Mouse (Mus musculus) myocyte (in vitro differentiated cells): ENCODE measurements around the gene Arhgef28. TPM values are rescaled to one million over a fixed set of nuclear protein-coding genes. Genes with fewer than 3 reads are reported as not detected.

ENCODE experiments used
- H3K27me3 ChIP-seq: one replicate; pipeline ENCODE4 v1.6.1; 2011; ENCODE audit not compliant: control insufficient read depth, insufficient read depth, insufficient read length
- H3K36me3 ChIP-seq: one replicate; pipeline ENCODE4 v1.6.1; 2011; ENCODE audit not compliant: control insufficient read depth, insufficient read depth
- H3K4me2 ChIP-seq: one replicate; pipeline ENCODE4 v1.6.1; 2011; ENCODE audit warnings: low read depth, control low read depth
- H3K4me3 ChIP-seq: one replicate; pipeline ENCODE4 v1.5.1; 2011; ENCODE audit warnings: mild to moderate bottlenecking, control low read depth, moderate library complexity
- H3K79me2 ChIP-seq: one replicate; pipeline ENCODE4 v1.6.1; 2011; ENCODE audit not compliant: control insufficient read depth, insufficient read depth
- H3ac ChIP-seq: one replicate; pipeline ENCODE4 v1.6.1; 2011; ENCODE audit not compliant: control insufficient read depth, insufficient read length
- CEBPB ChIP-seq: IDR thresholded peaks from 2 replicates; pipeline ENCODE4 v1.6.1; 2011; ENCODE audit warnings: mild to moderate bottlenecking, moderate library complexity; ENCODE audit not compliant: poor library complexity, insufficient read depth, severe bottlenecking
- E2F4 ChIP-seq: IDR thresholded peaks from one replicate; pipeline ENCODE4 v1.6.1; 2011; ENCODE audit warnings: mild to moderate bottlenecking, control low read depth, moderate library complexity; ENCODE audit not compliant: insufficient read depth
- MAX ChIP-seq: IDR thresholded peaks from one replicate; pipeline ENCODE4 v1.6.1; 2011; ENCODE audit warnings: low read depth, mild to moderate bottlenecking, control low read depth
- MYOD1 ChIP-seq, 3 experiments: IDR thresholded peaks; one replicate each; pipeline ENCODE4 v1.6.1; 2011; ENCODE audit warnings: control low read depth in 2 of 3, low read depth in 2 of 3, mild to moderate bottlenecking in 2 of 3, moderate library complexity in 1 of 3; ENCODE audit not compliant: insufficient read length in 2 of 3, control insufficient read depth in 1 of 3
- MYOG ChIP-seq, 3 experiments: IDR thresholded peaks; one replicate each; pipeline ENCODE4 v1.6.1; 2011; ENCODE audit warnings: control low read depth in 2 of 3, low read depth in 2 of 3, mild to moderate bottlenecking in 2 of 3; ENCODE audit not compliant: insufficient read length in 2 of 3, control insufficient read depth in 1 of 3, insufficient read depth in 1 of 3
- POLR2A ChIP-seq: IDR thresholded peaks from one replicate; pipeline ENCODE4 v1.6.1; 2011; ENCODE audit warnings: low read depth, mild to moderate bottlenecking, control low read depth, moderate library complexity; ENCODE audit not compliant: insufficient read length
- POLR2AphosphoS2 ChIP-seq: IDR thresholded peaks from one replicate; pipeline ENCODE4 v1.6.1; 2011; ENCODE audit warnings: low read depth, control low read depth; ENCODE audit not compliant: insufficient read length
- REST ChIP-seq: IDR thresholded peaks from one replicate; pipeline ENCODE4 v1.6.1; 2011; ENCODE audit warnings: mild to moderate bottlenecking, control low read depth, moderate library complexity; ENCODE audit not compliant: insufficient read depth, insufficient read length
- SRF ChIP-seq: IDR thresholded peaks from one replicate; pipeline ENCODE4 v1.6.1; 2011; ENCODE audit warnings: low read depth; ENCODE audit not compliant: control insufficient read depth, insufficient read length
- TCF12 ChIP-seq: IDR thresholded peaks from one replicate; pipeline ENCODE4 v1.6.1; 2011; ENCODE audit warnings: mild to moderate bottlenecking, control low read depth; ENCODE audit not compliant: poor library complexity, insufficient read depth, severe bottlenecking
- TCF3 ChIP-seq: IDR thresholded peaks from one replicate; pipeline ENCODE4 v1.6.1; 2011; ENCODE audit warnings: low read depth, control low read depth; ENCODE audit not compliant: insufficient read length
- USF1 ChIP-seq: IDR thresholded peaks from one replicate; pipeline ENCODE4 v1.6.1; 2011; ENCODE audit warnings: low read depth, mild to moderate bottlenecking, control low read depth, moderate library complexity
- polyA plus RNA-seq: library from polyadenylated mRNA; unstranded; fragments of >200 nt; fragmentation: generic; extraction: Trizol; gene quantifications from one replicate; pipeline ENCODE4 v1.2.1, GENCODE M21; 2012; ENCODE audit warnings: missing spikeins

Arhgef28 gene
- polyA plus RNA-seq, 1 experiment, result 0.76 TPM

DNA sequence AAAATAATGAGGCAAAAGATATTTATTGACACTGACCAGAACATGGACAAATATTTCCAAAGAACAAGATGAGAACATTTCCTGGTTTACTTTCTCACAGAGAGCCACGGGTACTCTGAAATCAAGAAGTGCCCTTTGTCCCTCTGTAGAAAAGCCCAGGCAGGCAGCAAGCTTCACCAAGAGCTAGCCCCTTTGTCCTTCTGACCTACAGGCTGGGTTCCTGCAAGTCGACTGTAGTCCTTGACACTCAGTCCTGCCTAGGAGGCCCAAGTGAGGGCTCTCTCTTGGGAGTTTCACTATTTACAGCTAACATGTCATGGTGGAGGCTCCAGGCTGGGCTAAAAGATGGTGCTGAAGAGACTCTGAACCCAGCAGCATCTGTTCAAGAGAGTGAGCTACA lies 307.6 kb downstream of the Arhgef28 start:
- Histone ChIP-seq H3K36me3 (no peaks in the 10 kb centered on the region), H3K79me2 (no peaks in the 10 kb centered on the region), H3ac (no peak overlapping the region), H3K27me3 (no peaks in the 10 kb centered on the region), H3K4me3 (no peak overlapping the region), H3K4me2 (no peak overlapping the region)
- TF ChIP-seq POLR2AphosphoS2 (no peak), E2F4 (no peak), SRF (no peak), MYOD1 (IDR thresholded peaks at IDR 0.05; ENCODE audit: control insufficient read depth in 1 of 3, insufficient read length in 2 of 3, low read depth in 2 of 3) (no peak), CEBPB (no peak), POLR2A (no peak), REST (no peak), MAX (no peak), USF1 (no peak), MYOG (IDR thresholded peaks at IDR 0.05; ENCODE audit: control insufficient read depth in 1 of 3, insufficient read depth in 1 of 3, insufficient read length in 2 of 3, low read depth in 2 of 3) (no peak), TCF12 (no peak), TCF3 (no peak)

DNA sequence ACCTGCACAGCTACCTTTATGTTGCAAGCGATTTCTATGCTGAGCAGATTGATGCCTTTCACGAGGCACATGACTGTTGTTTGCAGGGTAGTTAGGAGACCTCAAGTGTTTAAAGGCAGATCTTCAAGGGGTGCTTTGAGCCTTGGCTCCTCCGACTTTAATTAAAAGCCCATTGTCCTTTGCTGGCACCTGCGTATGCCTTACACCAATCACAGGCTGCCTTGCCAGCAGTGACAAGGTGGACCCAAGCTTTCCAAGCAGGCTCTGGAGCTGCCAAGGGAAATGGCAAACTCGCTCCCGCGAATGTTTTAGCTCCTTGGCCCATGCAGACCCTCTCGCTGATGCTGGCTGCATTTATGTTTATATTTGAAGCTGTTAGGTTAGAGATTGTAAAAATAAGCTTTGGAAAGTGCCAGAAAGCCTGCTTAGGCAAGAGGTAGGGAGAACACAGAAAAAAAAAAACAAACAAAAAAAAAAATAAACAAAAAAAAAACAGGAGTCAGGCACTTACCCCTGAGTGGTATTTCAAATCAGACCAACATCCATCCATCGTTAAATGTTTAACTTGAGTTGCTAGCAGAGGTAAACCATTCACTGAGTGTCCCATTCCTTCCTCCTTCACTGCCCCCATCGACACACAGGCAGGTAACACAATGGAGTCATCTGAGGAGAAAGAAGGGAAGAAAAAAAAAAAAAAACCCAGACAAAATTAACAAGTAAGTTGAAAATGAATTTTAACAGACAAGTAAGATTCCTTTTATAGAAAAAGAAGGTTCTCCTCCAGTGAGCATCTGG lies 313.0 kb downstream of the Arhgef28 start:
- Histone ChIP-seq H3K36me3 (no peaks in the 10 kb centered on the region), H3K27me3 (no peaks in the 10 kb centered on the region), H3K4me2 (no peak overlapping the region), H3K4me3 (no peak overlapping the region), H3ac (no peak overlapping the region), H3K79me2 (no peaks in the 10 kb centered on the region)
- TF ChIP-seq E2F4 (no peak), POLR2AphosphoS2 (no peak), TCF12 (no peak), TCF3 (no peak), USF1 (no peak), CEBPB (no peak), MYOD1 (IDR thresholded peaks at IDR 0.05; ENCODE audit: control insufficient read depth in 1 of 3, insufficient read length in 2 of 3, low read depth in 2 of 3) (no peak)

DNA sequence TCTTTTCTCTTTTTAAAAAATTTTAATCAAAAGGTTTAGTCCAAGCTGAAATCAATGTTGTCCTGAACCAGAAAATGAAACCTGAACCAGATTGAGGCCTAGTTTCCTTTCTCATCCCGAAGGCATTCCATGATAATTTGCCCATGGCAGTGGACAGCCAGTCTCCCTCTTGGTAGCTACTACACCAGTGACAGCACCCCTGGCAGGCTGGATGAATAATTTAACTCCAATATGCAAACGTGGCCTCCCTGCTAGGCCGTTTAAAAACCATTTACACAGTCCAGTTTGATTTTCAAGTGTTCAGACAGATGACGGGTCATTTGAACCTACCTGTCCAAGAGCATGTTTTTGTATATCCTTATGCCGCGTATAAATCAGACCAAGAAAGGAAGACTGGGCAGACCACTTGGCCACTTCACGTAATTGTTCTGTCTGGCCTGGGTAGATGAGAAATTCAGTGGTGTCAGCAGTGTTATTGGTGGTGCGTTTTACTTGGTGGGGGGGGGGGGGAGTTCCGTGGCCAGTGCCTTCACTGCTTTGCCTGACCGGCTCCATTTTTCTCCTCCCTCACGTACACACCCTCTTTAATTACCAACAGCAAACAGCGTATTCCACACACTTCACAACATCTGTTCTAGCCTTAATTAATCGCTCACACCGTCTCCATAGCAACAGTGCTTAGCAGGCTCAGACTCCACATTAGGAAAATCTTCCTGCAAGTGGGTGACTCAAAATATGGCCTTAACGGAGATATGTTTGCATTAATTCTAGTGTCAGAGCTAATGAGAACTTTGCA lies 314.0 kb downstream of the Arhgef28 start:
- no peak overlapping the region for H3K4me2 ChIP-seq
- no peak for TF ChIP-seq REST
- TF ChIP-seq MAX, result no peak
- no peak for TF ChIP-seq POLR2A
- TF ChIP-seq POLR2AphosphoS2, result no peak
- no peak for TF ChIP-seq MYOD1 (IDR thresholded peaks at IDR 0.05; ENCODE audit: control insufficient read depth in 1 of 3, insufficient read length in 2 of 3, low read depth in 2 of 3)
- TF ChIP-seq CEBPB, result no peak
- no peak for TF ChIP-seq SRF
- no peak for TF ChIP-seq TCF3
- no peak for TF ChIP-seq MYOG (IDR thresholded peaks at IDR 0.05; ENCODE audit: control insufficient read depth in 1 of 3, insufficient read depth in 1 of 3, insufficient read length in 2 of 3, low read depth in 2 of 3)
- TF ChIP-seq USF1, result no peak
- TF ChIP-seq E2F4, result no peak
- no peak for TF ChIP-seq TCF12
- H3ac ChIP-seq, result no peak overlapping the region
- H3K36me3 ChIP-seq, result no peaks in the 10 kb centered on the region
- H3K27me3 ChIP-seq, result no peaks in the 10 kb centered on the region
- H3K79me2 ChIP-seq, result no peaks in the 10 kb centered on the region
- H3K4me3 ChIP-seq, result no peak overlapping the region

DNA sequence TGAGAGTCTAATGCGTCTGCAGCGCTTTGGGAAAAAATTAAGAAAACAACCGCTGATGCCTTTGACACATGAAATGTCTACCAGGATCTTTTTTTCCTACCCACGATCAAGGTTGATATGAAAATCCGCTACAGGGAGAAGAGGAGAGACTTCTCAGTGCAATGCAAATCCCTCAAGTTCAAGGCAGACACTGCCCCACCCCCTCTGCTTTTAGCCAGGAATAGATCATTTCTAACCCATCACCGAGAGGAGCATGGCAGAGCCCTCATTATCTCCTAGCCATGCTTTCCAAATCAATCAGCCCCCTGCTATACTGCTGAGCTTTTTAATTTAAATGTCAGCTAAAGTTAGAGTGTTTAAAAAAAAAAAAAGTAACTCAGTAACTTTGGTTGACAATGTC lies 318.2 kb downstream of the Arhgef28 start:
- H3K79me2 ChIP-seq, result no peaks in the 10 kb centered on the region

More for the DNA sequence above, 318.2 kb downstream of the Arhgef28 start:
- no peak overlapping the region for H3K4me2 ChIP-seq
- no peak overlapping the region for H3K4me3 ChIP-seq
- H3K36me3 ChIP-seq, result no peaks in the 10 kb centered on the region
- TF ChIP-seq TCF3 (no peak), E2F4 (no peak), MAX (no peak), TCF12 (no peak), REST (no peak), MYOD1 (IDR thresholded peaks at IDR 0.05; ENCODE audit: control insufficient read depth in 1 of 3, insufficient read length in 2 of 3, low read depth in 2 of 3) (no peak), MYOG (IDR thresholded peaks at IDR 0.05; ENCODE audit: control insufficient read depth in 1 of 3, insufficient read depth in 1 of 3, insufficient read length in 2 of 3, low read depth in 2 of 3) (no peak), POLR2A (no peak), SRF (no peak), POLR2AphosphoS2 (no peak), CEBPB (no peak)
- H3ac ChIP-seq, result no peak overlapping the region
- H3K27me3 ChIP-seq, result no peaks in the 10 kb centered on the region
